Mouse (Mus musculus): ENCODE measurements around the gene S100pbp. TPM values are rescaled to one million over a fixed set of nuclear protein-coding genes. Genes with fewer than 3 reads are reported as not detected.

Gene S100pbp
- total RNA-seq, 1 experiment from 2014 or later, result 24.5 TPM

GRCm38 (mm10) chr4:129130149-129130548, 59.4 kb downstream of the S100pbp start:
- peak; percentile 68 for DNase-seq

GRCm38 (mm10) chr4:129129387-129129786, 60.1 kb downstream of the S100pbp start:
- no peak for DNase-seq

DNA sequence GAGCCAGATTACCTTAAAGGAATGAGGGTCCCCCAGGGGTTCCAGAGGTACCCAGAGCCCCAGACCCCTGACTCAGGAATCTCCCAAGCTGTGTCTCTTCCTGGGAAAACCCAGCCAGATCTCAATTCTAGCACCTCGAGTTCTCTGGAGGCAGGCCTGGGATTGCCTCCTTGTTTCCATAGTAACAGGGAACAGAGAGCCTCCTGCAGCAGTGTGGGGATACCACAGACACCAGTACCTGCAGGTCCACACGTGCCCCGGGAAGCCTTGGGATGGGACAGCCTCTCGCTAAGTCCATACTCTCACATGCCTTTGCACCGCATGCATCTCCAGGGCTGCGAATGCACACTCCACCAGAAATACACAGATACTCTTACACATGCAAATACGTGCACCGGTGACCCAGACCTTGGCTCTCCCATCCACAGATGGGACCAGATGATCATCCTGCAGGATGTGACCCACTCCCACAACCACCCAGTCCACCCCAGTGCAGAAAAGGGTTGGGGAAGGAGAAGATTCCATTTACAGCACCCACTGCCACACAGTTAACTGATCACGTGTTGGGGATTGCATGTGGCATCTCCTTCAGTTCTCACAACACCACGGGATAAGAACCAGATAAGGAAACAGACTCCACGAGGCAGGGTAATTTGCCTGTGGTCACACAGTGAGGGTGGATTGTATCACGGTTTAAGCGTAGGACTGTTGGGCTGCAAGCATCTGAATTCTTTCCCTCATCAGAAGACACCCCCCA, 60.8 kb downstream of the S100pbp start:
- no peak for DNase-seq

- DNase-seq, result peak; percentile 61
Observed at GRCm38 (mm10) chr4:129125736-129126451, 63.6 kb downstream of the S100pbp start.

- DNase-seq, result peak; percentile 49
Observed at GRCm38 (mm10) chr4:129124652-129125146, 64.8 kb downstream of the S100pbp start.

- DNase-seq, result no peak
Observed at GRCm38 (mm10) chr4:129122719-129123118, 66.8 kb downstream of the S100pbp start.

GRCm38 (mm10) chr4:129122107-129122506, 67.4 kb downstream of the S100pbp start:
- no peak for DNase-seq

GRCm38 (mm10) chr4:129121569-129122086, 67.9 kb downstream of the S100pbp start, which contains the start of gene Hpca:
Gene Hpca (minus strand): TSS chr4:129122036.
- no peak for DNase-seq

DNA sequence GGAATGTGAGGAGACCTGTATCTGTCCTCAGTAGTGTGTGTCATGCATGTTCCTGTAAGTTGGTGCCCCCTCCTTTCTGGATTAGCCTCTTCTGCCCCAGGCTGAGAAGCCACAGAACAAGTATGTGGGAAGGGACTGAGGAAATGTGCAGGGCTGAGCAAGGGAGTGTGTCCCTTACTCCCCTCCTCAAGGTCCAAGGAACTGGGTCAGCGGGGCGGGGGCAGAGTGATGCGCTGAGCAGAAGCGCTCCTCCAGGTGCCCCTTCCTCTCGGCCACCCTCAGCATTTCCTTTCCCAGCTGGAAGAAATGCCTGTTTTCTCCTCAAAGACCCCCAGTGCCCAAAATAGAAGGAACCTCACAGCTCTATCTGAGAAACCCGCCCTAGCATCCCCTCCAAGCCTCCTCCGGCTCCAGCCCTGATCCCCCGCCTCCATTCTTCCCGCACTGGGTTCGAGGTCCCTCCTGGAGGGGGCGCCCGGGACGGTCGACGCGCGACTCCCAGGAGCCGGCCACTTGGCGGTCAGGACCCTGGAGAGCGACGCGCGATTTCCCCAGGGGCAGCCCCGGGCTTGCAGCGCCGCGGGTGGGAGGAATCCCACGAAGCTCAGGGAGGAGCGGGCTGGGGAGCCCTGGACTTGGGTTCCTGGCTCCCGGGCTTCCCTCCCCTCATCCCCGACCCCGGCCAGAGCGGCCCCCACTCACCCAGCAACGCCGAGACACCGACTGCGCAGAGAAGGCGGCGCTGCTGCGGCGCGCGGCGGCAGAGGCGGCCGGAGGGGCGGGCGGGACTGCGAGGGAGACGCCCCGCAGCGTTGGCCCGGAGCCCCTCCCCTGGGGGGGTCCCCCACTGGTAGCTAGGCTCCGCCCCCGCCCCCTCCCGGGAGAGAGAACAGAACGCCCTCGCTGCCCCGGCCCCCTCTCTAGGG, 68.7 kb downstream of the S100pbp start:
- DNase-seq, result peak; percentile 88

- DNase-seq, result no peak
Observed at GRCm38 (mm10) chr4:129119708-129120107, 69.8 kb downstream of the S100pbp start.

GRCm38 (mm10) chr4:129117720-129118510, 71.6 kb downstream of the S100pbp start:
- DNase-seq, result no peak

GRCm38 (mm10) chr4:129116703-129117102, 72.8 kb downstream of the S100pbp start:
- DNase-seq, result no peak

DNA sequence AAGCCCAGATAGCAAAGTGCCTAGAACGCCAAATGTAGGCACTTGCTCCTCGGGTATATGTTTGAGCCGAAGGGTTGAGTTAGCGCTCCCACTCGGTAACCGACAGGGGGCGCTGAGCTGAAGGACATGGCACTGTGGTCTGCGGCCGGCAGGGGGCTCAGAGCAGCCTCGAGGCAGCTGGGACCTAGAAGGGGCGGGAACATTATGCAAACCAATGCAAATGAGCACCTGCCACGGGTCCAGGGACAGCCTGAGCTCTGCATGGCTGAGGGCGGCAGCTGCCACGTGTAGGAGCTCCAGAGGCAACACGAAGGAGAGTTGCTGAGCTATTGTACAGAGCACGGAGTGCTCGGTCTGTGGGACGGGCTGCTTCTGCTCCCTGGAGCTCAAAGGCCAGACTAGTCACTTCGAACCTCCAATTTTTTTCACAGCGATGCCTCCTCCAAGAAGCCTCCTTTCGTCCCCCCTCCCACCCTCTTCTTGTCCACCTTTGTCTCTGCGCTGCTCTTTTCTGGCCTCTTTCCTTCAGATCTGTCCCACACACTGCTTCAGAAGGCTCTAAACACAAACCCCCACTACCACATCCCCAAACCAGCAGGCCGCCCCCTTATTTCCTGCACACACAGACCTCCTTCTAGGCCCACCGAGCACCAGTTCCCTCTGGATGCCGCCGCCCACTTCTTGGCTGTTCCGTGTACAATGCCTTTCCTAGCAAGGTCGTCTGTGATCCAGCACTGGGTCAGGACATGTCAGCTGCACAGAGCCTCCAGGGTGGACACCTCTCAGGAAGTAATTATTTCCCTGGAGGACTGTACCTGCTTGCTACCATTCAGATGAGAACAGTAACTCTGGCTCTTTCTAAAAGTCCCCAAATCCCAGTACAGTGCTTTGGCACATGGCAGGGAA, 76.2 kb downstream of the S100pbp start:
- DNase-seq, result peak; percentile 85

DNA sequence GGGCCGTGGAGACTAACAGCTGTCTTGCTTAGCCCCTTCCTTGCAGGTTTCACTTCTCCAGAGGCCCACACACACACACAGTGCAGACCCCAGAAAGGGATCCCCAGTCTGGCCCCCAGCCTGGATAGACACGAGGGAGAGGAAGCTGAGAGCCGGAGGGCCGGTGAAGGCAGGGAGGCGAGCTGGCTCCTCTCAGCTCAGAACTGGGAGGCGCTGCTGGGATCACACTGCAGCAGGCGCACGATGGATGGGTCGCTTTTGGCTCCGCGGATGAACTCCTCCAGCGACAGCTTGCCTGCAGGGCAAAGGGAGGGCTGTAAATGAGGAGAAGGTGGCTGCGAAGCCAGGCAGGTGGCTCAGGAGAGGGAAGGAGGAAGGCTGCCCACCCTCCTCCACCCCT, 77.3 kb downstream of the S100pbp start:
- DNase-seq, result no peak

- no peak for DNase-seq
Observed at GRCm38 (mm10) chr4:129111350-129111749, 78.2 kb downstream of the S100pbp start.

DNA sequence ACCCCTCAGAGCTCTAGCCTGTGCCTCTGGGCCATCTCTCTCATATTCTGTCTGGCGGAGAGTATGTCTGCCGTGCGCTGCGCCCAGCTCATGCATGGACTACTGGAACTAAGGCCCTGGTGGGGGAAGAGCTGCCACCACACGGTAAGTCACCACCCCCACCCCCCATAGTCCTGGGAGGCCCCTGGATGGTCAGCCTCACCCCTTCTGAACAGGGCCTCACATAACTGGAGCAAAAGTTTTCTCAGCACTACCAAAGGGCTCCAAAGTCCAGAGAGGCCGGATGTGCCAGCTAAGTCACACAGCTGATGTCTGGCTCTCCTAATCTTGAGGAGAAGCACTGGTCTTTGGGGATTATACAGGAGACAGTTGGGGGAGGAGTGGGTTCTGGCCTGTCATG, 78.7 kb downstream of the S100pbp start:
- DNase-seq, result no peak

- DNase-seq, result no peak
Observed at GRCm38 (mm10) chr4:129108624-129109023, 80.9 kb downstream of the S100pbp start.

DNA sequence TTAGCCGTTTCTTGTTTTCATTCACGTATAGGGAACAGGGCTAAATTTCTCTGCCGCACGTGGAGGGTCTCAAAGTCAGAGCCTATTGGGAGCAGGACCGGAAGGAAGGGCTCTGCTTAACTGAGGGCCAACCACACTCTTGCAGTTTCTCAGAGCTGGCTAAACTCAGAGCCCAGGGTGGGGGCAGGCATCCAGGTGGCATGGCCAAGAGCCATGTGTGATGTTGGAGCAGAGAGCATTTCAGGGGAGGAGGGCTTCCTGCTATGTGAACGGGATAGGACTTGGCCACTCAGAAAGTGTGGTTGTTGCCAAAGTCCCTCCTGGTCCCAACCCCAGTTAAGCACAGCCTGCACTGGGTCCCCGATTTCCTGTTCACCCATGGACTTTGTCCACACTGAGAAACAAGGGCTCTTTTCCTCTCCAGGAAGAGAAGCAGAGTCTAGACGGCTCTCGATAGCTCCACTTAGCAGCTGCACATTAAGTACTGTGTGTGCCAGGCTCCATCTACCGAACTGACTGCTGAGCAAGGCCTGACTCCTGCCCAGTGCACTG, 82.1 kb downstream of the S100pbp start:
- no peak for DNase-seq

DNA sequence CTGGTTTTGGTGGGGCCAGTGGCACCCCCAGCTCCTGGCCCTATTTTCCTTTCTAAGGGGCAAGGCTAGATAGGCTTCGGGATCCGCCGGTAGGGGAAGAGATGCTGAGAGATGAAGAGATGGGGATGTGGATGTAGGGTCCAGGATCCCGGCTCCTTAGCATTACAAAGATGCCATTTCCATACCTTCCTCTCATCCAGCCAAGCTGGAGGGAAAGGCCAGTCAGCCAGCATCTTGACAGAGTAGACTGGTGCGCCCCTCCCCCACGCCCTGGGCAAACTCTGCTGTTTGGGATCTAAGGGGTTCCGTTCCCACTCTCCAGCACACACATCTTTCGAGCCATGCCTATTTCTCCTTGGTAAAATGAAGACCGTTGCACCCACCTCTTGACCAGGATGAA, 83.5 kb downstream of the S100pbp start:
- no peak for DNase-seq

DNA sequence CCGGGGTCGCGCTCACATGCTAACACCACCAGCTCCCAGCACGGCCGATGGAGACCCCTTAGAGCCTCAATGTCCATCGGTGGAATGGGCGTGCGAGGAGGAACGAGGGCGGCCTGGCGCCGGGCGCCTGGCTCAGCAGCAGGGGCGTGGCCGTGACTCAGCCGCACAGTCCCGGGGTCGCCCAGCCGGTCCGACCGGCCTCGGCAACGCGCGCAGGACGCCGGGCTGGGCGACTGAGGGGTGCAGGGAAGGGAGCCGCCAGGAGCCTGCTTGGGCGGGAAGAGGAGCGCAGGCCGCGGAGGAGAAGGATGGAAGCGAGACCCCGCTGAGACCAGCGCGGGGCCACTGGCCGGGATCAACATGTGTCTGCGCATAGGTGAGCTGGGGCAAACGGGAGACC, 84.2 kb downstream of the S100pbp start, which contains the start of gene Tmem54:
Gene Tmem54, plus strand, starts transcription at position 193 of the 400 bp plus-strand sequence.
- no peak for DNase-seq
